Mouse (Mus musculus) lung, embryonic 14.5 days (tissue): ENCODE data around the gene Tanc1. TPM values are rescaled to one million over a fixed set of nuclear protein-coding genes. Genes with fewer than 3 reads are reported as not detected.

Experiments
- ATAC-seq: fragments of 200-750 bp; cut with Nextera tagmentation; 2 replicates; pipeline ENCODE4 v1.8.0; 2017; ENCODE audit warnings: mild to moderate bottlenecking, moderate TSS enrichment, moderate library complexity; ENCODE audit not compliant: insufficient read depth
- DNase-seq: peaks from one replicate; pipeline ENCODE4 v3.0.0-alpha.2; 2015
- H3K27ac ChIP-seq: fragments of 300-500 bp; sonication (generic); 2 replicates; pipeline ENCODE4 v1.5.1; 2014; ENCODE audit warnings: low read depth, mild to moderate bottlenecking, moderate library complexity
- H3K27me3 ChIP-seq: fragments of 300-500 bp; sonication (generic); 2 replicates; pipeline ENCODE4 v1.6.1; 2014; ENCODE audit warnings: low read length, control low read depth; ENCODE audit not compliant: insufficient read depth
- H3K36me3 ChIP-seq: fragments of 300-500 bp; sonication (generic); 2 replicates; pipeline ENCODE4 v1.6.1; 2014; ENCODE audit warnings: control low read depth; ENCODE audit not compliant: insufficient read depth
- H3K4me1 ChIP-seq: fragments of 300-500 bp; sonication (generic); 2 replicates; pipeline ENCODE4 v1.6.1; 2014; ENCODE audit warnings: antibody characterized with exemption, control low read depth; ENCODE audit not compliant: insufficient read depth
- H3K4me2 ChIP-seq: fragments of 300-500 bp; sonication (generic); 2 replicates; pipeline ENCODE4 v1.6.1; 2014; ENCODE audit warnings: mild to moderate bottlenecking
- H3K4me3 ChIP-seq: fragments of 300-500 bp; sonication (generic); 2 replicates; pipeline ENCODE4 v1.5.1; 2014; ENCODE audit warnings: low read depth, low read length
- H3K9ac ChIP-seq: fragments of 300-500 bp; sonication (generic); 2 replicates; pipeline ENCODE4 v1.6.1; 2014
- H3K9me3 ChIP-seq: fragments of 300-500 bp; sonication (generic); 2 replicates; pipeline ENCODE4 v1.6.1; 2016; ENCODE audit warnings: low read depth, low read length, control low read depth
- CTCF ChIP-seq: IDR thresholded peaks from 2 replicates; pipeline ENCODE4 v1.5.1; 2016; ENCODE audit warnings: antibody characterized with exemption, low read depth
- WGBS: fragments of 180-500 bp; shearing (Covaris S2); extraction: QIAGEN DNeasy Blood & Tissue Kit; methylation state at CpG from one replicate; pipeline ENCODE4 v1.1.7; 2014; 5-methylcytosine and 5-hydroxymethylcytosine counted together
- polyA plus RNA-seq: library from polyadenylated mRNA; unstranded; fragments of >200 nt; fragmentation: Nextera tagmentation; extraction: Ambion mirVana; gene quantifications from 2 replicates; pipeline ENCODE4 v1.2.1, GENCODE M21; 2014

The Tanc1 gene
- polyA plus RNA-seq, 1 experiment from 2014 or later, result 31.0 TPM

- Histone ChIP-seq H3K36me3 (peaks cover 24% of the 10 kb centered on the region; the same call in 1 of the 2 replicates), H3K27me3 (no peaks in the 10 kb centered on the region), H3K9ac (no peak overlapping the region), H3K4me2 (no peak overlapping the region), H3K27ac (no peak overlapping the region), H3K4me1 (no peaks in the 10 kb centered on the region), H3K4me3 (no peak overlapping the region), H3K9me3 (no peaks in the 10 kb centered on the region)
- TF ChIP-seq CTCF, result no peak
- 91% methylated on average over 11 of the region's 11 CpGs for WGBS
- DNase-seq (no peak), ATAC-seq (no peak)
These were observed 241.1 kb downstream of the Tanc1 start for GRCm38 (mm10) chr2:59852916-59853315.

GRCm38 (mm10) chr2:59853543-59853942, 241.7 kb downstream of the Tanc1 start:
- Histone ChIP-seq H3K27ac (no peak overlapping the region), H3K36me3 (peaks cover 30% of the 10 kb centered on the region; the same call in 1 of the 2 replicates), H3K9ac (no peak overlapping the region), H3K27me3 (no peaks in the 10 kb centered on the region), H3K4me1 (no peaks in the 10 kb centered on the region), H3K4me3 (no peak overlapping the region), H3K9me3 (no peaks in the 10 kb centered on the region), H3K4me2 (no peak overlapping the region)
- TF ChIP-seq CTCF, result no peak
- ATAC-seq (no peak), DNase-seq (no peak)
- 86% methylated on average over 10 of the region's 10 CpGs for WGBS

GRCm38 (mm10) chr2:59854363-59854762, 242.5 kb downstream of the Tanc1 start:
- no peaks in the 10 kb centered on the region for H3K9me3 ChIP-seq
- 83% methylated on average over 9 of the region's 9 CpGs for WGBS
- DNase-seq (no peak), ATAC-seq (no peak)
- H3K27ac ChIP-seq, result no peak overlapping the region
- no peak for TF ChIP-seq CTCF
- no peak overlapping the region for H3K4me3 ChIP-seq
- no peak overlapping the region for H3K4me2 ChIP-seq
- no peak overlapping the region for H3K9ac ChIP-seq
- no peaks in the 10 kb centered on the region for H3K27me3 ChIP-seq
- H3K4me1 ChIP-seq, result no peaks in the 10 kb centered on the region
- peaks cover 37% of the 10 kb centered on the region; the same call in 1 of the 2 replicates for H3K36me3 ChIP-seq

GRCm38 (mm10) chr2:59862618-59863017, 250.8 kb downstream of the Tanc1 start:
- TF ChIP-seq CTCF, result no peak
- Histone ChIP-seq H3K27me3 (no peaks in the 10 kb centered on the region), H3K4me1 (no peaks in the 10 kb centered on the region), H3K9me3 (no peaks in the 10 kb centered on the region), H3K27ac (no peak overlapping the region), H3K36me3 (peaks cover 44% of the 10 kb centered on the region), H3K9ac (no peak overlapping the region), H3K4me3 (no peak overlapping the region), H3K4me2 (no peak overlapping the region)
- 87% methylated on average over 6 of the region's 6 CpGs for WGBS
- no peak for ATAC-seq
- no peak for DNase-seq

- Histone ChIP-seq H3K4me1 (no peaks in the 10 kb centered on the region), H3K36me3 (peaks cover 22% of the 10 kb centered on the region; the same call in 1 of the 2 replicates), H3K4me2 (no peak overlapping the region), H3K27ac (no peak overlapping the region), H3K9ac (no peak overlapping the region), H3K27me3 (no peaks in the 10 kb centered on the region), H3K9me3 (no peaks in the 10 kb centered on the region), H3K4me3 (no peak overlapping the region)
- TF ChIP-seq CTCF, result no peak
- ATAC-seq (no peak), DNase-seq (no peak)
- WGBS, result 82% methylated on average over 6 of the region's 6 CpGs
These were observed 258.7 kb downstream of the Tanc1 start for GRCm38 (mm10) chr2:59870526-59870925.

GRCm38 (mm10) chr2:59876482-59876881, 264.6 kb downstream of the Tanc1 start:
- no peak overlapping the region for H3K4me2 ChIP-seq
- peaks cover 34% of the 10 kb centered on the region for H3K36me3 ChIP-seq
- no peaks in the 10 kb centered on the region for H3K27me3 ChIP-seq
- no peak overlapping the region for H3K4me3 ChIP-seq
- peaks cover 2% of the 10 kb centered on the region; the same call in 1 of the 2 replicates for H3K4me1 ChIP-seq
- no peak for TF ChIP-seq CTCF
- H3K27ac ChIP-seq, result no peak overlapping the region
- no peak overlapping the region for H3K9ac ChIP-seq
- DNase-seq (no peak), ATAC-seq (no peak)
- no peaks in the 10 kb centered on the region for H3K9me3 ChIP-seq
- WGBS, result 84% methylated on average over 15 of the region's 15 CpGs

- Histone ChIP-seq H3K4me2 (no peak overlapping the region), H3K27ac (no peak overlapping the region), H3K4me3 (no peak overlapping the region), H3K9ac (no peak overlapping the region), H3K36me3 (peaks cover 30% of the 10 kb centered on the region), H3K4me1 (peaks cover 5% of the 10 kb centered on the region; the same call in 1 of the 2 replicates), H3K9me3 (no peaks in the 10 kb centered on the region), H3K27me3 (no peaks in the 10 kb centered on the region)
- 88% methylated on average over 4 of the region's 4 CpGs for WGBS
- ATAC-seq (no peak), DNase-seq (no peak)
- no peak for TF ChIP-seq CTCF
These were observed 265.5 kb downstream of the Tanc1 start for GRCm38 (mm10) chr2:59877335-59877734.

- no peak for ATAC-seq
- H3K4me1 ChIP-seq, result peaks cover 5% of the 10 kb centered on the region; the same call in 1 of the 2 replicates
- no peak for DNase-seq
- H3K36me3 ChIP-seq, result peaks cover 22% of the 10 kb centered on the region
- TF ChIP-seq CTCF, result no peak
- WGBS, result 69% methylated on average over 19 of the region's 19 CpGs
- no peak overlapping the region for H3K27ac ChIP-seq
- no peak overlapping the region for H3K4me3 ChIP-seq
- H3K9me3 ChIP-seq, result no peaks in the 10 kb centered on the region
- no peak overlapping the region for H3K9ac ChIP-seq
- no peaks in the 10 kb centered on the region for H3K27me3 ChIP-seq
- H3K4me2 ChIP-seq, result no peak overlapping the region
These were observed 266.4 kb downstream of the Tanc1 start for GRCm38 (mm10) chr2:59878221-59878620.
